Mouse (Mus musculus) stomach, postnatal 0 days (tissue): Measurements from ENCODE around the gene Tpgs1.

Source experiments
- CTCF ChIP-seq: IDR thresholded peaks from 2 replicates; pipeline ENCODE4 v1.5.1; 2016; ENCODE audit warnings: antibody characterized with exemption, low read depth, mild to moderate bottlenecking, moderate library complexity
- EP300 ChIP-seq: optimal IDR thresholded peaks from 2 replicates; pipeline ENCODE3; 2016; ENCODE audit warnings: antibody characterized with exemption

- TF ChIP-seq CTCF (no peak), EP300 (no peak)
Observed at GRCm38 (mm10) chr10:79703541-79703940, 34.4 kb downstream of the Tpgs1 start.
